Mouse (Mus musculus) retina, adult 2 months (tissue): Measurements from ENCODE around the gene Abca5.

Experiments used
- DNase-seq: peaks from one replicate; pipeline ENCODE4 v3.0.0-alpha.2; 2012; ENCODE audit warnings: low read depth, low spot score

The Abca5 gene

GRCm38 (mm10) chr11:110303411-110303810 is 34.1 kb downstream of the Abca5 start:
- no peak for DNase-seq

- no peak for DNase-seq
Observed at GRCm38 (mm10) chr11:110297917-110298533, 39.5 kb downstream of the Abca5 start.

- no peak for DNase-seq
Observed at GRCm38 (mm10) chr11:110290586-110290985, 46.9 kb downstream of the Abca5 start.

GRCm38 (mm10) chr11:110288423-110288822 is 49.1 kb downstream of the Abca5 start:
- DNase-seq: no peak

- no peak for DNase-seq
Observed at GRCm38 (mm10) chr11:110287694-110288093, 49.8 kb downstream of the Abca5 start.

GRCm38 (mm10) chr11:110286331-110286730 is 51.2 kb downstream of the Abca5 start:
- DNase-seq: no peak

- DNase-seq: no peak
Observed at GRCm38 (mm10) chr11:110284849-110285248, 52.7 kb downstream of the Abca5 start.

GRCm38 (mm10) chr11:110284185-110284787 is 53.2 kb downstream of the Abca5 start:
- no peak for DNase-seq

GRCm38 (mm10) chr11:110274794-110275193 is 62.7 kb downstream of the Abca5 start:
- no peak for DNase-seq

- DNase-seq: peak; percentile 46
Observed at GRCm38 (mm10) chr11:110271745-110272144, 65.8 kb downstream of the Abca5 start.

GRCm38 (mm10) chr11:110268244-110268844 is 69.2 kb downstream of the Abca5 start:
- peak; percentile 69 for DNase-seq

- no peak for DNase-seq
Observed at GRCm38 (mm10) chr11:110267232-110267631, 70.3 kb downstream of the Abca5 start.

- DNase-seq: no peak
Observed at GRCm38 (mm10) chr11:110266757-110267156, 70.8 kb downstream of the Abca5 start.

GRCm38 (mm10) chr11:110261867-110262266 is 75.6 kb downstream of the Abca5 start:
- DNase-seq: no peak

- no peak for DNase-seq
Observed at GRCm38 (mm10) chr11:110257911-110258310, 79.6 kb downstream of the Abca5 start.

GRCm38 (mm10) chr11:110257061-110257460 is 80.5 kb downstream of the Abca5 start:
- DNase-seq: no peak

- no peak for DNase-seq
Observed at GRCm38 (mm10) chr11:110252256-110252655, 85.3 kb downstream of the Abca5 start.

- DNase-seq: no peak
Observed at GRCm38 (mm10) chr11:110251534-110251933, 86.0 kb downstream of the Abca5 start, which contains the start of gene Abca6. Abca6 (minus strand) TSS chr11:110251776.

GRCm38 (mm10) chr11:110244730-110245129 is 92.8 kb downstream of the Abca5 start:
- no peak for DNase-seq

- no peak for DNase-seq
Observed at GRCm38 (mm10) chr11:110237466-110237865, 100.0 kb downstream of the Abca5 start.

GRCm38 (mm10) chr11:110232975-110233374 is 104.5 kb downstream of the Abca5 start:
- no peak for DNase-seq
